ENCODE assay signal across 16 mouse cellular contexts in genomic region chr12:94674925-94675324, GRCm38 (mm10).
DNase-seq lines count a peak whose midpoint lies in the region; ATAC-seq and TF ChIP-seq lines count a peak whose summit lies in the region.
"Had no signal": no experiment of that assay in that cellular context is flagged by ENCODE, and none has a peak within 500 bp of the region (broad histone marks: within the 10 kb centered on the region; RNA-seq: fewer than 3 reads in every experiment).

No protein-coding gene starts in this region.

- no peak overlapping the region for H3K27ac ChIP-seq in forebrain, embryonic 11.5 days (ENCODE audit: low read depth, low read length)
- H3K27ac ChIP-seq in forebrain, embryonic 16.5 days (ENCODE audit: low read length): no peak overlapping the region
- no peak overlapping the region for H3K27ac ChIP-seq in lung, embryonic 14.5 days (ENCODE audit: low read depth)
- H3K27ac ChIP-seq in midbrain, embryonic 14.5 days (replicated peaks; ENCODE audit: low read depth, low read length): no peak overlapping the region
- H3K27ac ChIP-seq: liver, embryonic 15.5 days; neural tube, embryonic 12.5 days had no signal

- no peak overlapping the region for H3K4me2 ChIP-seq in forebrain, embryonic 11.5 days (ENCODE audit: low read depth, low read length, severe bottlenecking)
- H3K4me2 ChIP-seq in forebrain, embryonic 16.5 days (ENCODE audit: low read length): no peak overlapping the region
- H3K4me2 ChIP-seq in lung, embryonic 14.5 days: no peak overlapping the region
- H3K4me2 ChIP-seq in midbrain, embryonic 14.5 days (ENCODE audit: low read length): no peak overlapping the region
- H3K4me2 ChIP-seq: heart, embryonic 12.5 days; liver, embryonic 15.5 days; neural tube, embryonic 12.5 days had no signal

- no peaks in the 10 kb centered on the region for H3K4me1 ChIP-seq in forebrain, embryonic 11.5 days (replicated peaks; ENCODE audit: control insufficient read depth, insufficient read depth, low read length)
- H3K4me1 ChIP-seq in forebrain, embryonic 16.5 days (replicated peaks; ENCODE audit: control insufficient read depth, insufficient read depth, low read length): no peaks in the 10 kb centered on the region
- no peaks in the 10 kb centered on the region for H3K4me1 ChIP-seq in lung, embryonic 14.5 days (ENCODE audit: insufficient read depth)
- H3K4me1 ChIP-seq in midbrain, embryonic 14.5 days (ENCODE audit: control insufficient read depth, insufficient read depth, low read length): no peaks in the 10 kb centered on the region
- H3K4me1 ChIP-seq: liver, embryonic 15.5 days; megakaryocyte, embryonic 14.5 days; neural tube, embryonic 12.5 days had no signal

- ATAC-seq in forebrain, embryonic 11.5 days (replicated peaks; ENCODE audit: low FRiP score): peak; percentile 55; the same call in 1 of the 2 replicates
- no peak for ATAC-seq in forebrain, embryonic 16.5 days
- ATAC-seq in lung, embryonic 14.5 days (ENCODE audit: insufficient read depth): peak; percentile 60; the same call in 1 of the 2 replicates
- no peak for ATAC-seq in midbrain, embryonic 14.5 days (ENCODE audit: low FRiP score, low TSS enrichment)

- no peaks in the 10 kb centered on the region for H3K27me3 ChIP-seq in forebrain, embryonic 11.5 days (ENCODE audit: control insufficient read depth, insufficient read depth, low read length)
- H3K27me3 ChIP-seq in forebrain, embryonic 16.5 days (replicated peaks; ENCODE audit: control insufficient read depth, insufficient read depth, low read length): no peaks in the 10 kb centered on the region
- H3K27me3 ChIP-seq in lung, embryonic 14.5 days (ENCODE audit: insufficient read depth, low read length): no peaks in the 10 kb centered on the region
- H3K27me3 ChIP-seq in midbrain, embryonic 14.5 days (ENCODE audit: control insufficient read depth, insufficient read depth, low read length): no peaks in the 10 kb centered on the region
- H3K27me3 ChIP-seq: heart, embryonic 12.5 days; liver, embryonic 15.5 days; megakaryocyte, embryonic 14.5 days; neural tube, embryonic 12.5 days had no signal

- no peaks in the 10 kb centered on the region for H3K9me3 ChIP-seq in forebrain, embryonic 11.5 days (ENCODE audit: control insufficient read depth, low read length)
- H3K9me3 ChIP-seq in forebrain, embryonic 16.5 days (ENCODE audit: control insufficient read depth, low read length): no peaks in the 10 kb centered on the region
- no peaks in the 10 kb centered on the region for H3K9me3 ChIP-seq in lung, embryonic 14.5 days (ENCODE audit: low read depth, low read length)
- H3K9me3 ChIP-seq in midbrain, embryonic 14.5 days (ENCODE audit: control insufficient read depth, low read length): no peaks in the 10 kb centered on the region
- H3K9me3 ChIP-seq: heart, embryonic 12.5 days; liver, embryonic 15.5 days; megakaryocyte, embryonic 14.5 days; neural tube, embryonic 12.5 days had no signal

- peak; percentile 48 for DNase-seq in forebrain, embryonic 11.5 days (ENCODE audit: low spot score)
- peak; percentile 4 for DNase-seq in lung, embryonic 14.5 days
- no peak for DNase-seq in lung, postnatal 10 days
- DNase-seq in embryo, embryonic 9.5 days (ENCODE audit: extremely low spot score): peak; percentile 39
- peak; percentile 4 for DNase-seq in midbrain, embryonic 14.5 days
- DNase-seq in spleen, postnatal 36 days (ENCODE audit: low spot score in 2 of 2): no peak
- no peak for DNase-seq in layer of hippocampus, postnatal 25 days (ENCODE audit: extremely low spot score in 1 of 2, low spot score in 1 of 2)
- DNase-seq: adrenal gland, adult 2 months; cerebellum, postnatal 14 days; kidney, adult 2 months; lung, postnatal 14 days had no signal

- 42% methylated on average over 2 of the region's 2 CpGs for WGBS in forebrain, embryonic 11.5 days
- WGBS in forebrain, embryonic 16.5 days: 52% methylated on average over 2 of the region's 2 CpGs
- 63% methylated on average over 2 of the region's 2 CpGs for WGBS in lung, embryonic 14.5 days
- WGBS in midbrain, embryonic 14.5 days: 67% methylated on average over 2 of the region's 2 CpGs

- H3K9ac ChIP-seq in forebrain, embryonic 11.5 days (ENCODE audit: low read length): no peak overlapping the region
- no peak overlapping the region for H3K9ac ChIP-seq in forebrain, embryonic 16.5 days (replicated peaks; ENCODE audit: low read depth, low read length)
- no peak overlapping the region for H3K9ac ChIP-seq in lung, embryonic 14.5 days
- H3K9ac ChIP-seq in midbrain, embryonic 14.5 days (replicated peaks; ENCODE audit: low read length): no peak overlapping the region
- H3K9ac ChIP-seq: heart, embryonic 12.5 days; liver, embryonic 15.5 days; neural tube, embryonic 12.5 days had no signal

- TF ChIP-seq CTCF in lung, embryonic 14.5 days (IDR thresholded peaks at IDR 0.05; ENCODE audit: low read depth): no peak

- no peaks in the 10 kb centered on the region for H3K36me3 ChIP-seq in forebrain, embryonic 11.5 days (ENCODE audit: control insufficient read depth, insufficient read depth, low read length)
- no peaks in the 10 kb centered on the region for H3K36me3 ChIP-seq in forebrain, embryonic 16.5 days (ENCODE audit: control insufficient read depth, insufficient read depth)
- H3K36me3 ChIP-seq in lung, embryonic 14.5 days (ENCODE audit: insufficient read depth): no peaks in the 10 kb centered on the region
- no peaks in the 10 kb centered on the region for H3K36me3 ChIP-seq in midbrain, embryonic 14.5 days (ENCODE audit: control insufficient read depth, insufficient read depth, low read length)
- H3K36me3 ChIP-seq: heart, embryonic 12.5 days; liver, embryonic 15.5 days; neural tube, embryonic 12.5 days had no signal

- H3K4me3 ChIP-seq in forebrain, embryonic 11.5 days (ENCODE audit: low read depth, low read length): no peak overlapping the region
- H3K4me3 ChIP-seq in forebrain, embryonic 16.5 days (replicated peaks; ENCODE audit: low read length): no peak overlapping the region
- H3K4me3 ChIP-seq in lung, embryonic 14.5 days (ENCODE audit: low read depth, low read length): no peak overlapping the region
- no peak overlapping the region for H3K4me3 ChIP-seq in midbrain, embryonic 14.5 days (replicated peaks; ENCODE audit: low read depth, low read length)
- H3K4me3 ChIP-seq: heart, embryonic 12.5 days; liver, embryonic 15.5 days; megakaryocyte, embryonic 14.5 days; neural tube, embryonic 12.5 days had no signal

Comparison
In these comparisons a context has a peak if more than half of its experiments do, and no peak if none do; other contexts are left out.
1. ATAC-seq: peak in forebrain, embryonic 11.5 days (single experiment) and lung, embryonic 14.5 days (single experiment); none in forebrain, embryonic 16.5 days (single experiment) and midbrain, embryonic 14.5 days (single experiment).
2. DNase-seq: peak in forebrain, embryonic 11.5 days (single experiment), lung, embryonic 14.5 days (single experiment), embryo, embryonic 9.5 days (single experiment) and midbrain, embryonic 14.5 days (single experiment); none in lung, postnatal 10 days (single experiment), spleen, postnatal 36 days (0 of 2) and layer of hippocampus, postnatal 25 days (0 of 2).